Mouse (Mus musculus): ENCODE measurements around the gene Med12l. TPM values are rescaled to one million over a fixed set of nuclear protein-coding genes. Genes with fewer than 3 reads are reported as not detected.

The Med12l gene
- polyA plus RNA-seq, 1 experiment from 2014 or later, result 4.0 TPM

GRCm38 (mm10) chr3:59154888-59155287 is 149.3 kb downstream of the Med12l start:
- WGBS, result 96% methylated on average over 2 of the region's 2 CpGs
- Histone ChIP-seq H3K9me3 (no peaks in the 10 kb centered on the region), H3K4me2 (replicated peaks) (no peak overlapping the region), H3K4me1 (replicated peaks) (no peaks in the 10 kb centered on the region), H3K4me3 (replicated peaks) (no peak overlapping the region), H3K27ac (no peak overlapping the region), H3K36me3 (no peaks in the 10 kb centered on the region), H3K9ac (replicated peaks) (no peak overlapping the region), H3K27me3 (no peaks in the 10 kb centered on the region)
- no peak for ATAC-seq

GRCm38 (mm10) chr3:59155404-59155803 is 149.8 kb downstream of the Med12l start:
- Histone ChIP-seq H3K9ac (replicated peaks) (no peak overlapping the region), H3K27me3 (no peaks in the 10 kb centered on the region), H3K4me3 (replicated peaks) (no peak overlapping the region), H3K4me1 (replicated peaks) (no peaks in the 10 kb centered on the region), H3K9me3 (no peaks in the 10 kb centered on the region), H3K4me2 (replicated peaks) (no peak overlapping the region), H3K36me3 (no peaks in the 10 kb centered on the region), H3K27ac (no peak overlapping the region)
- 94% methylated on average over 6 of the region's 6 CpGs for WGBS
- ATAC-seq, result no peak

- Histone ChIP-seq H3K27me3 (no peaks in the 10 kb centered on the region), H3K9me3 (no peaks in the 10 kb centered on the region), H3K27ac (no peak overlapping the region), H3K4me3 (replicated peaks) (no peak overlapping the region), H3K4me1 (replicated peaks) (no peaks in the 10 kb centered on the region), H3K9ac (replicated peaks) (no peak overlapping the region), H3K4me2 (replicated peaks) (no peak overlapping the region), H3K36me3 (no peaks in the 10 kb centered on the region)
- 98% methylated on average over 5 of the region's 5 CpGs for WGBS
- ATAC-seq, result no peak
Observed at GRCm38 (mm10) chr3:59157048-59157447, 151.4 kb downstream of the Med12l start.

- WGBS, result 94% methylated on average over 1 of the region's 1 CpGs
- Histone ChIP-seq H3K4me1 (replicated peaks) (no peaks in the 10 kb centered on the region), H3K4me3 (replicated peaks) (no peak overlapping the region), H3K27ac (no peak overlapping the region), H3K36me3 (no peaks in the 10 kb centered on the region), H3K9ac (replicated peaks) (no peak overlapping the region), H3K9me3 (no peaks in the 10 kb centered on the region), H3K27me3 (no peaks in the 10 kb centered on the region), H3K4me2 (replicated peaks) (no peak overlapping the region)
- ATAC-seq, result no peak
Observed at GRCm38 (mm10) chr3:59160465-59160864, 154.8 kb downstream of the Med12l start.

- Histone ChIP-seq H3K4me3 (replicated peaks) (no peak overlapping the region), H3K36me3 (no peaks in the 10 kb centered on the region), H3K9me3 (no peaks in the 10 kb centered on the region), H3K4me2 (replicated peaks) (no peak overlapping the region), H3K4me1 (replicated peaks) (no peaks in the 10 kb centered on the region), H3K27ac (no peak overlapping the region), H3K27me3 (no peaks in the 10 kb centered on the region), H3K9ac (replicated peaks) (no peak overlapping the region)
- no peak for ATAC-seq
- 94% methylated on average over 2 of the region's 2 CpGs for WGBS
Observed at GRCm38 (mm10) chr3:59167417-59168054, 161.9 kb downstream of the Med12l start.

- 93% methylated on average over 6 of the region's 6 CpGs for WGBS
- ATAC-seq, result no peak
- H3K27me3 ChIP-seq, result no peaks in the 10 kb centered on the region
- no peaks in the 10 kb centered on the region for H3K4me1 ChIP-seq (replicated peaks)
- no peak overlapping the region for H3K4me2 ChIP-seq (replicated peaks)
- H3K27ac ChIP-seq, result no peak overlapping the region
- no peak overlapping the region for H3K9ac ChIP-seq (replicated peaks)
- H3K4me3 ChIP-seq (replicated peaks), result no peak overlapping the region
- H3K9me3 ChIP-seq, result no peaks in the 10 kb centered on the region
- no peaks in the 10 kb centered on the region for H3K36me3 ChIP-seq
Observed at GRCm38 (mm10) chr3:59168476-59168875, 162.9 kb downstream of the Med12l start.

- Histone ChIP-seq H3K4me2 (replicated peaks) (no peak overlapping the region), H3K27me3 (no peaks in the 10 kb centered on the region), H3K9ac (replicated peaks) (no peak overlapping the region), H3K27ac (no peak overlapping the region), H3K4me1 (replicated peaks) (no peaks in the 10 kb centered on the region), H3K9me3 (no peaks in the 10 kb centered on the region), H3K36me3 (no peaks in the 10 kb centered on the region), H3K4me3 (replicated peaks) (no peak overlapping the region)
- no peak for ATAC-seq
- 89% methylated on average over 4 of the region's 4 CpGs for WGBS
Observed at GRCm38 (mm10) chr3:59169215-59169614, 163.6 kb downstream of the Med12l start.

- 61% methylated on average over 2 of the region's 2 CpGs for WGBS
- no peak for ATAC-seq
- Histone ChIP-seq H3K4me2 (replicated peaks) (no peak overlapping the region), H3K4me1 (replicated peaks) (no peaks in the 10 kb centered on the region), H3K9ac (replicated peaks) (no peak overlapping the region), H3K36me3 (no peaks in the 10 kb centered on the region), H3K4me3 (replicated peaks) (no peak overlapping the region), H3K9me3 (no peaks in the 10 kb centered on the region), H3K27me3 (no peaks in the 10 kb centered on the region), H3K27ac (no peak overlapping the region)
Observed at GRCm38 (mm10) chr3:59169921-59170627, 164.4 kb downstream of the Med12l start.

- Histone ChIP-seq H3K4me3 (replicated peaks) (no peak overlapping the region), H3K9ac (replicated peaks) (no peak overlapping the region), H3K27me3 (no peaks in the 10 kb centered on the region), H3K36me3 (no peaks in the 10 kb centered on the region), H3K4me2 (replicated peaks) (no peak overlapping the region), H3K27ac (no peak overlapping the region), H3K4me1 (replicated peaks) (no peaks in the 10 kb centered on the region), H3K9me3 (no peaks in the 10 kb centered on the region)
- no peak for ATAC-seq
- WGBS, result 89% methylated on average over 6 of the region's 6 CpGs
Observed at GRCm38 (mm10) chr3:59174426-59175154, 169.0 kb downstream of the Med12l start.

GRCm38 (mm10) chr3:59175234-59175633 is 169.6 kb downstream of the Med12l start:
- H3K4me1 ChIP-seq (replicated peaks), result no peaks in the 10 kb centered on the region
- H3K4me2 ChIP-seq (replicated peaks), result no peak overlapping the region
- no peaks in the 10 kb centered on the region for H3K27me3 ChIP-seq
- no peak overlapping the region for H3K27ac ChIP-seq
- H3K4me3 ChIP-seq (replicated peaks), result no peak overlapping the region
- peak; percentile 77 for ATAC-seq
- no peak overlapping the region for H3K9ac ChIP-seq (replicated peaks)
- WGBS, result 40% methylated on average over 5 of the region's 5 CpGs
- H3K9me3 ChIP-seq, result no peaks in the 10 kb centered on the region
- H3K36me3 ChIP-seq, result no peaks in the 10 kb centered on the region

- 75% methylated on average over 5 of the region's 5 CpGs for WGBS
- ATAC-seq, result no peak
Observed at GRCm38 (mm10) chr3:59176871-59177270, 171.2 kb downstream of the Med12l start.

GRCm38 (mm10) chr3:59181134-59181533 is 175.5 kb downstream of the Med12l start:
- no peak overlapping the region for H3K4me3 ChIP-seq (replicated peaks)
- no peaks in the 10 kb centered on the region for H3K27me3 ChIP-seq
- no peaks in the 10 kb centered on the region for H3K9me3 ChIP-seq
- no peaks in the 10 kb centered on the region for H3K36me3 ChIP-seq
- H3K4me1 ChIP-seq (replicated peaks), result 0 out of 2 replicates have a peak, but pooled peaks cover 3% of the 10 kb centered on the region
- WGBS, result 68% methylated on average over 5 of the region's 5 CpGs
- no peak overlapping the region for H3K9ac ChIP-seq (replicated peaks)
- no peak overlapping the region for H3K27ac ChIP-seq
- H3K4me2 ChIP-seq (replicated peaks), result no peak overlapping the region
- ATAC-seq, result no peak

More at GRCm38 (mm10) chr3:59176871-59177270, 171.2 kb downstream of the Med12l start:
- no peaks in the 10 kb centered on the region for H3K9me3 ChIP-seq
- 0 out of 2 replicates have a peak, but pooled peaks cover under 1% of the 10 kb centered on the region for H3K4me1 ChIP-seq (replicated peaks)
- no peak overlapping the region for H3K4me2 ChIP-seq (replicated peaks)
- no peaks in the 10 kb centered on the region for H3K27me3 ChIP-seq
- no peak overlapping the region for H3K9ac ChIP-seq (replicated peaks)
- H3K27ac ChIP-seq, result no peak overlapping the region
- no peak overlapping the region for H3K4me3 ChIP-seq (replicated peaks)
- no peaks in the 10 kb centered on the region for H3K36me3 ChIP-seq

Data from midbrain, embryonic 13.5 days (tissue).